Mouse (Mus musculus) neural tube, embryonic 14.5 days (tissue): Measurements from ENCODE around the gene Fubp3. TPM values are rescaled to one million over a fixed set of nuclear protein-coding genes. Genes with fewer than 3 reads are reported as not detected.

Source experiments
- ATAC-seq: fragments of 200-750 bp; cut with Nextera tagmentation; 2 replicates; pipeline ENCODE4 v1.8.0; 2017; ENCODE audit warnings: low read depth, mild to moderate bottlenecking, moderate TSS enrichment, moderate library complexity
- H3K27ac ChIP-seq: fragments of 300-500 bp; sonication (generic); 2 replicates; pipeline ENCODE4 v1.5.1; 2014; ENCODE audit warnings: low read depth, mild to moderate bottlenecking, control low read depth, low read length, moderate library complexity, mixed read lengths
- H3K27me3 ChIP-seq: fragments of 300-500 bp; sonication (generic); 2 replicates; pipeline ENCODE4 v1.6.1; 2014; ENCODE audit warnings: low read length; ENCODE audit not compliant: control insufficient read depth, insufficient read depth
- H3K36me3 ChIP-seq: fragments of 300-500 bp; sonication (generic); 2 replicates; pipeline ENCODE4 v1.6.1; 2014; ENCODE audit warnings: low read length, mixed read lengths; ENCODE audit not compliant: control insufficient read depth, insufficient read depth
- H3K4me1 ChIP-seq: fragments of 300-500 bp; sonication (generic); 2 replicates; pipeline ENCODE4 v1.6.1; 2014; ENCODE audit warnings: low read length; ENCODE audit not compliant: control insufficient read depth, insufficient read depth
- H3K4me2 ChIP-seq: fragments of 300-500 bp; sonication (generic); 2 replicates; pipeline ENCODE4 v1.6.1; 2014; ENCODE audit warnings: mild to moderate bottlenecking, low read depth, low read length, control low read depth
- H3K4me3 ChIP-seq: fragments of 300-500 bp; sonication (generic); 2 replicates; pipeline ENCODE4 v1.5.1; 2014; ENCODE audit warnings: low read depth, low read length, control low read depth, mixed read lengths
- H3K9ac ChIP-seq: fragments of 300-500 bp; sonication (generic); replicated peaks from 2 replicates; pipeline ENCODE4 v1.6.1; 2014; ENCODE audit warnings: low read depth, mild to moderate bottlenecking, control low read depth, low read length, mixed read lengths
- H3K9me3 ChIP-seq: fragments of 300-500 bp; sonication (generic); 2 replicates; pipeline ENCODE4 v1.6.1; 2016; ENCODE audit warnings: low read length; ENCODE audit not compliant: control insufficient read depth
- WGBS: fragments of 180-500 bp; shearing (Covaris S2); extraction: QIAGEN DNeasy Blood & Tissue Kit; methylation state at CpG from one replicate; pipeline ENCODE4 v1.1.7; 2014; 5-methylcytosine and 5-hydroxymethylcytosine counted together
- polyA plus RNA-seq: library from polyadenylated mRNA; unstranded; fragments of >200 nt; fragmentation: Nextera tagmentation; extraction: Ambion mirVana; gene quantifications from 2 replicates; pipeline ENCODE4 v1.2.1, GENCODE M21; 2014

Fubp3 gene
- polyA plus RNA-seq, 1 experiment from 2014 or later, result 47.8 TPM

- no peaks in the 10 kb centered on the region for H3K9me3 ChIP-seq
- no peak overlapping the region for H3K4me3 ChIP-seq
- WGBS, result 72% methylated on average over 8 of the region's 8 CpGs
- no peak overlapping the region for H3K9ac ChIP-seq
- ATAC-seq, result no peak
- peaks cover 66% of the 10 kb centered on the region for H3K36me3 ChIP-seq
- H3K4me1 ChIP-seq, result 0 out of 2 replicates have a peak, but pooled peaks cover 9% of the 10 kb centered on the region
- H3K27ac ChIP-seq, result no peak overlapping the region
- no peak overlapping the region for H3K4me2 ChIP-seq
- peaks cover 10% of the 10 kb centered on the region for H3K27me3 ChIP-seq
These were observed 38.9 kb downstream of the Fubp3 start for GRCm38 (mm10) chr2:31611400-31611799.

GRCm38 (mm10) chr2:31612627-31613026, 40.2 kb downstream of the Fubp3 start:
- Histone ChIP-seq H3K4me2 (no peak overlapping the region), H3K27ac (no peak overlapping the region), H3K4me3 (no peak overlapping the region), H3K9me3 (no peaks in the 10 kb centered on the region), H3K27me3 (peaks cover 9% of the 10 kb centered on the region), H3K36me3 (peaks cover 66% of the 10 kb centered on the region), H3K4me1 (0 out of 2 replicates have a peak, but pooled peaks cover 9% of the 10 kb centered on the region), H3K9ac (no peak overlapping the region)
- ATAC-seq, result no peak
- whole genome bisulfite sequencing, result 88% methylated on average over 6 of the region's 6 CpGs

DNA sequence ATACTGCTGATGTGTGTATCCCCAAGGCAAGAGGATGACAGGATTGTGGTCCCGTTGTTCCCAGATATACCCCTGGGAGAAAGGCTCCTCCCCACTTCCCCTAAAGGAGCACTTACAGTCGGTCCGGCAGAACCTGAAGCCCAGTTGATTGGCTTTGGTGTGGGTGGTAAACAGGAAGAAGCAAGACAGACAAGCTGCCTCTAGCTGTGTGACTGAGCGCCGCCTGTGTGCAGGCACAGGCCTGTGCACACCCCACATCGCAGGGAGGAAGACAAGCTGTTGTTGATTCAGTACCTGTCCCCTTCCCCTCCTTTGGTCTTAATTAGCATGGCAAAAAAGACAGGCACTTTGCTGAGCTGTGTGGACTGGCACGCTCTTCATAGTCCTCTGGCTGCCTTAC, 41.3 kb downstream of the Fubp3 start:
- WGBS, result 87% methylated on average over 7 of the region's 7 CpGs
- H3K4me3 ChIP-seq, result no peak overlapping the region
- H3K27ac ChIP-seq, result no peak overlapping the region
- no peak overlapping the region for H3K4me2 ChIP-seq
- no peak overlapping the region for H3K9ac ChIP-seq
- no peak for ATAC-seq
- H3K27me3 ChIP-seq, result peaks cover 9% of the 10 kb centered on the region
- H3K4me1 ChIP-seq, result peaks cover 7% of the 10 kb centered on the region; the same call in 1 of the 2 replicates
- H3K9me3 ChIP-seq, result no peaks in the 10 kb centered on the region
- H3K36me3 ChIP-seq, result peaks cover 56% of the 10 kb centered on the region

DNA sequence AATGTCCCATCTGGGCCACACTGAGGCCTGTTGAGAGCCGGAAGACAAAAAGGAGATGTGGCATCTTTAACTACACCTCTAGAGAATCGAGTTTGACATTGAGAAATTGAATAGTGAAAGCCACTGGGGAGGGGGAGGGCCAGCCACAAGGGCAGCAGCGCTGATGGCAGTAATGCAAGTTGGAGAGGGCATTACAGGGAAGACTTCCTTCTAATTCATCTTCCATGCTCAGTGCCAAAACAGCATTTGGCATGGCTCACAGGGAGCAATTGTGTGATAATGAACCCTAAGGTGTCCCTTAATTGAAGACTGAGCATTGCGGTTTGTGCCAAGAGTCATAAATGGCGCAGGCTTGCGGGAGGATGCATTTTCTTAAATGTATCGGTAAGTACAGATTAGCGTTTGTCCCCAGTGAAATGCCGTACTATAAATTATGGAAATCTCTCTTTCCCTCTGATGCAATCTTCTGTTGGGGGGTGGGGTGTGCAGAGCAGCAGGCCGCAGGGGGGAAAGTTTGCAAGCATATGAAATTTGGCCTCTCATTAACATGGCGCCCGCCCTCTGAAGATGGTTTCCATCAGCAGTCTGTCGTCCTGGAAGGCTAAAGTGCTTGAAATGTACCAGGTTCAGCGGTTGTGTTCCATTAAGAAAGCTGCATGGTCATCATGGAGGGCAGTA, 46.2 kb downstream of the Fubp3 start:
- Histone ChIP-seq H3K9me3 (no peaks in the 10 kb centered on the region), H3K4me2 (no peak overlapping the region), H3K27me3 (peaks cover 3% of the 10 kb centered on the region; the same call in 1 of the 2 replicates), H3K4me3 (no peak overlapping the region), H3K36me3 (peaks cover 27% of the 10 kb centered on the region), H3K9ac (no peak overlapping the region), H3K27ac (0 out of 2 replicates have a peak overlapping the region, but pooled peaks have one; percentile 22), H3K4me1 (peaks cover 3% of the 10 kb centered on the region; the same call in 1 of the 2 replicates)
- 51% methylated on average over 14 of the region's 14 CpGs for WGBS
- ATAC-seq, result peak; percentile 73; the same call in 1 of the 2 replicates

DNA sequence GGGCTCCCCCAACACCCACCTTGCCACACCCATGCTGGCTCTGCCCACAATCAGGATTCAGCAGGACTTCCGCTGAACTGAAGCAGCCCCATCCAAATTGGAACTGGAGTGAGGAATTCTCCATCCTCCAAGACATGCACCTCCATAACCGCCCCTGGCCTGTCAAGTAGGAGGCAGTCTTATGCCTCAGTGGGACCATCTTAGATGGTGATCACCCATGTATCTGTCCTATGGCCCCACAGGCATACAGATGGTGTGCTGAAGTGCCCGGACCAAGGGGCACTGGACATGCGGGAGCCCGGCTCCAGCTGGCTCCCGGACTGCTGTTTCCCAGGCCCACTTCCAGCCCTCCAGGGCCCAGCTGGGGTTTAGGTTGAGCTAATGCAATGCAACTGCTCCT, 46.8 kb downstream of the Fubp3 start:
- no peaks in the 10 kb centered on the region for H3K9me3 ChIP-seq
- H3K36me3 ChIP-seq, result peaks cover 21% of the 10 kb centered on the region
- no peak overlapping the region for H3K4me3 ChIP-seq
- 72% methylated on average over 6 of the region's 6 CpGs for WGBS
- no peak overlapping the region for H3K4me2 ChIP-seq
- H3K27me3 ChIP-seq, result peaks cover 3% of the 10 kb centered on the region; the same call in 1 of the 2 replicates
- H3K27ac ChIP-seq, result 0 out of 2 replicates have a peak overlapping the region, but pooled peaks have one; percentile 22
- no peak overlapping the region for H3K9ac ChIP-seq
- ATAC-seq, result peak; percentile 17; the same call in 1 of the 2 replicates
- H3K4me1 ChIP-seq, result peaks cover 3% of the 10 kb centered on the region; the same call in 1 of the 2 replicates

DNA sequence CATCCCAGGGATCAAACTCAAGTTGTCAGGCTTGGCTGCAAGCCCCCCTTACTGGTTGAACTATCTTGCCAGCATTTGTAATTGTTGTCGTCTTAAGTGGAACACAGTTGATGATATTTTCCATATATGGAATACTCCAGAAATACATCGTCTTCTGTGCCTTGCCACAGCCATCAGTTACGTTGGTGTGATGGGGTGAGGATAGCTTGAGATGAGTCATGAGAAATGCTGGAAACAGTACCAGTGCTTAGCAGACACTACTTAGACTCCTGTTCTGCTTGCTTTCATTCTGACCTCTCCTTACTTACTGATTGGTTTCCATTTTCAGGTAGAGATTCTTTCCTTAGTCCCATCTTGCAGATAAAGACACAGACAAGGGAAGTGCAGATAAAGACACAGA, 61.1 kb downstream of the Fubp3 start:
- no peak overlapping the region for H3K27ac ChIP-seq
- no peak for ATAC-seq
- H3K36me3 ChIP-seq, result no peaks in the 10 kb centered on the region
- peaks cover 10% of the 10 kb centered on the region; the same call in 1 of the 2 replicates for H3K4me1 ChIP-seq
- no peak overlapping the region for H3K9ac ChIP-seq
- H3K4me3 ChIP-seq, result no peak overlapping the region
- H3K9me3 ChIP-seq, result no peaks in the 10 kb centered on the region
- WGBS, result 70% methylated on average over 3 of the region's 3 CpGs
- no peak overlapping the region for H3K4me2 ChIP-seq
- H3K27me3 ChIP-seq, result peaks cover 46% of the 10 kb centered on the region

GRCm38 (mm10) chr2:31635281-31636137, 63.1 kb downstream of the Fubp3 start:
- ATAC-seq, result no peak
- peak overlapping the region; percentile 33 for H3K4me2 ChIP-seq
- peaks cover 10% of the 10 kb centered on the region; the same call in 1 of the 2 replicates for H3K4me1 ChIP-seq
- peak overlapping the region; percentile 14 for H3K4me3 ChIP-seq
- H3K36me3 ChIP-seq, result no peaks in the 10 kb centered on the region
- 0 out of 2 replicates have a peak overlapping the region, but pooled peaks have one; percentile 16 for H3K9ac ChIP-seq
- H3K27me3 ChIP-seq, result peaks cover 62% of the 10 kb centered on the region
- H3K9me3 ChIP-seq, result no peaks in the 10 kb centered on the region
- WGBS, result under 1% methylated on average over 50 of the region's 52 CpGs
- no peak overlapping the region for H3K27ac ChIP-seq

DNA sequence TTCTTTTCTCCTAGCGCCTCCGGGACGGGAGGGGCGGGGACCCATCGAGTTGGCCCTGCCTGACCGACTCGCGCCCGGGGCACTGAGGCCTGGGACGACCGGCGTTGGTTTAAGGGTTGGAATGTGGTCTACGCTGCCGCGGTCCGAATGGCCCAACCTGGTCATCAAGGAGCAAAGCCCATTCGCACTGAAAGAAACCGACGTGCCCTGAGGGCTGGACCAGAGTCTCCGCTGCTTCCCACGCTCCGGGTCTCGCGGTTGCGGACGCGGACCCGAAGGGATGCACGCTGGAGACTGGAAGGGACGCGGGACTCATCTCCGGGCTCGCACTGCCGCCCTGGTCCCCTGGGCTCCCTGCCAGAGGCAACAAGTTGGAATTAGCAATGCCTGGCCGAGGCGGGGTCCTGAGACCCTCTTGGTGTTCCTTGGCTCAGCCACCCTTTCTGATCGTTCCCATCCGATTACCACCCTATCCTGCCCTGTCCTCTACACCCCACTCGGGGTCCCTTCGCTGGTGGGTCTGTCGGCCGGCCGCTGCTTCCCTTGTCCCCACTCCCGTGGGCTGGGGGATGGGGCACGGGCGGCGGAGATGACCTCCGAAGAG, 63.8 kb downstream of the Fubp3 start:
- under 1% methylated on average over 48 of the region's 48 CpGs for WGBS
- H3K4me1 ChIP-seq, result peaks cover 14% of the 10 kb centered on the region; the same call in 1 of the 2 replicates
- H3K27ac ChIP-seq, result peak overlapping the region; percentile 58; the same call in 1 of the 2 replicates
- no peaks in the 10 kb centered on the region for H3K36me3 ChIP-seq
- H3K27me3 ChIP-seq, result peaks cover 61% of the 10 kb centered on the region
- H3K4me3 ChIP-seq, result peak overlapping the region; percentile 14
- 0 out of 2 replicates have a peak overlapping the region, but pooled peaks have one; percentile 0 for H3K9ac ChIP-seq
- peak overlapping the region; percentile 33 for H3K4me2 ChIP-seq
- H3K9me3 ChIP-seq, result no peaks in the 10 kb centered on the region
- no peak for ATAC-seq
